Mouse (Mus musculus) c-Kit-positive CD71-negative TER-119-negative erythroid progenitor cells, embryonic 14.5 days (primary cell): ENCODE data around the gene Tsc22d2.
A peak's percentile ranks its signal among the peaks of the same experiment; 100 is the strongest.

Experiments used
- DNase-seq: peaks from one replicate; pipeline ENCODE4 v3.0.0-alpha.2; 2013; ENCODE audit warnings: low read depth

The Tsc22d2 gene

GRCm38 (mm10) chr3:58414234-58414938 lies at the start of gene Tsc22d2:
Gene Tsc22d2 (plus strand): TSS chr3:58414715.
- peak; percentile 81 for DNase-seq

GRCm38 (mm10) chr3:58366756-58367155 lies 47.8 kb upstream of the Tsc22d2 start:
- DNase-seq = no peak

- DNase-seq = no peak
These were observed 43.7 kb upstream of the Tsc22d2 start for GRCm38 (mm10) chr3:58370811-58371210.

GRCm38 (mm10) chr3:58372066-58372904 lies 42.2 kb upstream of the Tsc22d2 start:
- DNase-seq = no peak

- no peak for DNase-seq
These were observed 41.7 kb upstream of the Tsc22d2 start for GRCm38 (mm10) chr3:58372905-58373208.

GRCm38 (mm10) chr3:58374281-58374680 lies 40.2 kb upstream of the Tsc22d2 start:
- no peak for DNase-seq

GRCm38 (mm10) chr3:58376713-58377112 lies 37.8 kb upstream of the Tsc22d2 start:
- no peak for DNase-seq

GRCm38 (mm10) chr3:58377589-58378134 lies 36.9 kb upstream of the Tsc22d2 start:
- DNase-seq = no peak

- DNase-seq = no peak
These were observed 31.8 kb upstream of the Tsc22d2 start for GRCm38 (mm10) chr3:58382676-58383075.

GRCm38 (mm10) chr3:58385060-58385459 lies 29.5 kb upstream of the Tsc22d2 start:
- no peak for DNase-seq

- DNase-seq = no peak
These were observed 25.8 kb upstream of the Tsc22d2 start for GRCm38 (mm10) chr3:58388731-58389130.

GRCm38 (mm10) chr3:58398541-58398940 lies 16.0 kb upstream of the Tsc22d2 start:
- no peak for DNase-seq

- no peak for DNase-seq
These were observed 14.6 kb upstream of the Tsc22d2 start for GRCm38 (mm10) chr3:58399931-58400330.

GRCm38 (mm10) chr3:58411669-58412068 lies 2.8 kb upstream of the Tsc22d2 start:
- DNase-seq = no peak

- DNase-seq = no peak
These were observed 844 bp upstream of the Tsc22d2 start for GRCm38 (mm10) chr3:58413671-58414070.

GRCm38 (mm10) chr3:58414986-58415883 lies 720 bp downstream of the Tsc22d2 start:
- DNase-seq = no peak

- peak; percentile 64 for DNase-seq
These were observed 1.6 kb downstream of the Tsc22d2 start for GRCm38 (mm10) chr3:58415884-58416725.

GRCm38 (mm10) chr3:58416726-58417437 lies 2.4 kb downstream of the Tsc22d2 start:
- no peak for DNase-seq

GRCm38 (mm10) chr3:58418724-58419705 lies 4.5 kb downstream of the Tsc22d2 start:
- DNase-seq = no peak
